Mouse (Mus musculus) layer of hippocampus, postnatal 14 days (tissue): ENCODE results near the gene Dlg1. TPM values are rescaled to one million over a fixed set of nuclear protein-coding genes. Genes with fewer than 3 reads are reported as not detected.
"Not testable (repeated sequence)": the region's sequence is repeated elsewhere in the genome, so short reads cannot be mapped to it uniquely, and the experiment has no call there.

Source experiments
- DNase-seq, 2 experiments: peaks; one replicate each; pipeline ENCODE4 v3.0.0; 2021 to 2022; ENCODE audit warnings: low spot score in 2 of 2, mixed read lengths in 1 of 2
- total RNA-seq, 2 experiments: library from RNA; stranded (reverse); gene quantifications; 2 replicates each; pipeline ENCODE4 v1.2.3; 2021

Dlg1 gene
- total RNA-seq, 2 experiments from 2014 or later: 52.0 to 56.1 TPM

- not testable (repeated sequence) for DNase-seq
These were observed 67.7 kb downstream of the Dlg1 start for GRCm38 (mm10) chr16:31730971-31731370.

GRCm38 (mm10) chr16:31737081-31737480 is 73.8 kb downstream of the Dlg1 start:
- no peak for DNase-seq

GRCm38 (mm10) chr16:31737761-31738160 is 74.5 kb downstream of the Dlg1 start:
- DNase-seq: no peak

GRCm38 (mm10) chr16:31740271-31740670 is 77.0 kb downstream of the Dlg1 start:
- DNase-seq: no peak

GRCm38 (mm10) chr16:31740704-31741103 is 77.5 kb downstream of the Dlg1 start:
- no peak for DNase-seq

- peak in 1 of 2 experiments; percentile 67 for DNase-seq
These were observed 87.3 kb downstream of the Dlg1 start for GRCm38 (mm10) chr16:31750526-31750925.

GRCm38 (mm10) chr16:31754172-31755025 is 91.2 kb downstream of the Dlg1 start:
- peak; percentile 55 to 59 for DNase-seq

GRCm38 (mm10) chr16:31755053-31755452 is 91.8 kb downstream of the Dlg1 start:
- DNase-seq: no peak

GRCm38 (mm10) chr16:31756436-31756835 is 93.2 kb downstream of the Dlg1 start:
- DNase-seq: no peak

GRCm38 (mm10) chr16:31757606-31758005 is 94.4 kb downstream of the Dlg1 start:
- no peak for DNase-seq

- no peak for DNase-seq
These were observed 96.2 kb downstream of the Dlg1 start for GRCm38 (mm10) chr16:31759416-31759815.

GRCm38 (mm10) chr16:31766298-31766697 is 103.1 kb downstream of the Dlg1 start:
- no peak for DNase-seq

GRCm38 (mm10) chr16:31766715-31767114 is 103.5 kb downstream of the Dlg1 start:
- DNase-seq: peak in 1 of 2 experiments; percentile 52

GRCm38 (mm10) chr16:31775924-31776323 is 112.7 kb downstream of the Dlg1 start:
- no peak for DNase-seq

- no peak for DNase-seq
These were observed 117.8 kb downstream of the Dlg1 start for GRCm38 (mm10) chr16:31781015-31781414.

GRCm38 (mm10) chr16:31790056-31790455 is 126.8 kb downstream of the Dlg1 start:
- DNase-seq: no peak

- no peak for DNase-seq
These were observed 140.4 kb downstream of the Dlg1 start for GRCm38 (mm10) chr16:31803644-31804043.

- DNase-seq: no peak
These were observed 162.8 kb downstream of the Dlg1 start for GRCm38 (mm10) chr16:31826049-31826448.

- no peak for DNase-seq
These were observed 167.5 kb downstream of the Dlg1 start for GRCm38 (mm10) chr16:31830726-31831125.

GRCm38 (mm10) chr16:31832630-31833422 is 169.6 kb downstream of the Dlg1 start:
- no peak for DNase-seq

GRCm38 (mm10) chr16:31834011-31834584 is 170.9 kb downstream of the Dlg1 start:
- DNase-seq: peak in 1 of 2 experiments; percentile 11
